Mouse (Mus musculus) ovary, postnatal 10 days (tissue): ENCODE measurements around the gene Arl15.

Experiments
- DNase-seq: peaks from one replicate; pipeline ENCODE4 v3.0.0; 2022; ENCODE audit warnings: low spot score

The Arl15 gene

DNA sequence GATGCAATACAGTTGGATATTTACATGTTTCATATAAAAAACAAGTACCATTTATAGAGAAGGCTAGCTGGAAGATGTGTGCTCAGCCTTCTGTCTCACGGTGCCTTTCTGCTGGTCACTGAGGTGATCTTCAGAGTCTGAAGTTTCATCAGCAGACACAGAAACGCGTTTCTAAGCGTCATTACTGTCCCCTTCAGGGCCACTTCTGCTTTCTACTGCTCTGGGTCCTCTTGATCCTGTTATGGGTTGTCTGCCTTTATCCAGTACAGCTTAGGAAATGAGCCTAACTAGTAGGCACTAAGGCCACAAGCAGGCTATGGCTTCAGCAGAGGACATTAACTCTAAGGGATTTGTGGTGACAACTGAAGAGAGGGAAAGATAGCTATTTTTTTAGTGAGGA is 5.9 kb downstream of the Arl15 start:
- DNase-seq = no peak

DNA sequence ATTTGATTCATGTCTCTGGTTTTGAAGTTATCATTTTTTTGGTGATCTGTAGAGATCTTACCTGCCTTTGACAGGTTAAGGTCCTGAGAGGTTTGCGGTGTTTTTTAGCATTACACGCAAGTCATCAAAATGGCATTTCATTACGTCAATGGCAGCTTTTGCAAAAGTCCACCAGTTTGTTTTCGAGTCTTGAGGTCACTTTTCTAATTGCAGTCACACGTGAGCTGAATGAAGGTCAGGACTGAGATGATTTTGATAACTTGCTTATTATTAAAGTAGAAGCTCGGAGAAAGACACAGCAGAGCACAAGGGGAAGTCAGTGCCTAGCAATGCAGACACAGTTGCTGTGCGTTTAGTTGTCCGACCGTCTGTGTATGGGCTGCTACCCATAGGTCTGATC is 8.3 kb downstream of the Arl15 start:
- no peak for DNase-seq

DNA sequence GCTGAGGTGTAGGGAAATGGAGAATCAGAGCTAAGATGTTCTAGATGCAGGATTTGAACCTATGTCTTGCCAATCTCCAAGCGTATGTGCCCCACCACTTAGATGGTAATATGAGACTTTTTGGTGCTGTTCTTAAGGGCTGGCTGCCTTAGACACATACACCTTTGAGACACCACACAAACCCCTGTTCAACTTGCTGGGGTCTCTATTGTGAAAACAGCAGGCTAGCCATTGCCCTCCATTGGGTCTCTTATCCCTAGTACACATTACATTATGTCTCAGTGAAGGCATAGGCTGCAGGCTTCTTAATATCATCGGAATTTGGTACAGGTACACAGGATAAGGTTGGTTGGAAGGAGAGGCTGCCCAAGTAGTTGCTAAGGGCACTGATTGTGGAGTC is 16.8 kb downstream of the Arl15 start:
- no peak for DNase-seq

DNA sequence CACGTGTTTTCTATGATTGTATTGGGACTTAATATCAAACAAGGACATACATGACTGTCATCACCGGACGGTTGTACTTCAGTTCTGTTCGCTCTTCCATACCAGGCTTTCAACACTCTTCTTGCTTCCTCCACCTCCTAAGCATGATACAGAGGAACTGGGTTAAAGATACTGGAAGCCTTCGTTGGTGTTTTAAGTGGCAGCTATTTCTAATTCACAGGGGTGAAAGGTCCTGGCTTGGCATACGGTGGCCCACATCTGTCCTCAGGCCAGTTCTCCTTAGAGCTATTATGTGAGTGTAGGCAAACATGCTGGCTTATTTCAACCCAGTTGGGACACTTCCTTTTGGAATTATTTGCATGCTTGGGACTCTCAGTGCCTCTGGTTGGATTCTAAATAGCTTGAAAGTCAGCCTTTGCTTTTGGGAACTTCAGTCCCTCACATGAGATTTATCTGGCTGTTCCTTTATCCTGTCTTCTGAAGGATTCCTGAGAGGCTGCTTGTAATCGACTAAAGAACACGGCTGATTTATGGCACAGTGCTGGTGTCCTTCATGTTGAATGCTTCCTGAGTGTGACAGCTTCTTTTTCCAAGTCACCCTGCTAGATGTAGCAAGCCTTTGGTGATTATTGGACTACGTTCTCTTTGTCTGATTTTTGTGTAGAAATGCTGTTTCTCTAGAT is 17.7 kb downstream of the Arl15 start:
- no peak for DNase-seq

DNA sequence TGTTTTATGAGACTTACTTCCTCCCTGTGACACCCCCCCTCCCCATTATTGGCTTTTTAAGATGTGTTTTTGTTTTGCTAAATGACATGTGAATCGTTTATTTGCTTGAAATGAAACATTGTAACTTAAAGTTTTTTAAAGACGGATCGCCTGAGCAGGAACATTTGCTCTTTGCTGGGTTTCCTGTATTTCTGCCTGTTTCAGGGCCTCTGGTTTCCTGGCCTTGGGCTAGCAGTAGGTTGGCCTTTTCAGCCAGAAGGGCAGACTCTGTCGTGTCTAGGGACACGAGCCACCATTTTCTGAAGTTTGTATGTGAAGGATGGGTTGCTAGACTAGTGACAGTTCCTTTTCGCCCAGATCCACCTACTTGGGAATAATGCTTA is 18.3 kb downstream of the Arl15 start:
- no peak for DNase-seq

DNA sequence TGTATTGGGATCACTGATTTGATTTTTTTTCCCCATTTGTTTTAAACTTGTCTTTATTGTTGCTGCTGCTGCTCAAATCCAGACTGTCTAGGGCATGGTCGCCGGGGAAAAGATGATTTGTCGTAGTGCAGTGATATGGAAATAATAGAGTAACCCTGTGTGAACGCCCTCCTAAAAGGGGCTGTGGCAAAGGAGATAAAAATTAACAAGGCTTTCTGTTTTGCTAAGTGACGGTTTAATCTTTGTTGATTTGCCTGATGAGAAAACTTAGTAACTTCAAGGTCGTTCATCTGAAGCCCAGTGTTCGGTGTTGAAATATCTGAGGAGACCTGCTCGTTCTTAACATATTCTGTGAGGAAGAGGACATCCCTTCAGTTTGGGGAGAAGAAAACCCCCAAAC is 19.8 kb downstream of the Arl15 start:
- DNase-seq = no peak

DNA sequence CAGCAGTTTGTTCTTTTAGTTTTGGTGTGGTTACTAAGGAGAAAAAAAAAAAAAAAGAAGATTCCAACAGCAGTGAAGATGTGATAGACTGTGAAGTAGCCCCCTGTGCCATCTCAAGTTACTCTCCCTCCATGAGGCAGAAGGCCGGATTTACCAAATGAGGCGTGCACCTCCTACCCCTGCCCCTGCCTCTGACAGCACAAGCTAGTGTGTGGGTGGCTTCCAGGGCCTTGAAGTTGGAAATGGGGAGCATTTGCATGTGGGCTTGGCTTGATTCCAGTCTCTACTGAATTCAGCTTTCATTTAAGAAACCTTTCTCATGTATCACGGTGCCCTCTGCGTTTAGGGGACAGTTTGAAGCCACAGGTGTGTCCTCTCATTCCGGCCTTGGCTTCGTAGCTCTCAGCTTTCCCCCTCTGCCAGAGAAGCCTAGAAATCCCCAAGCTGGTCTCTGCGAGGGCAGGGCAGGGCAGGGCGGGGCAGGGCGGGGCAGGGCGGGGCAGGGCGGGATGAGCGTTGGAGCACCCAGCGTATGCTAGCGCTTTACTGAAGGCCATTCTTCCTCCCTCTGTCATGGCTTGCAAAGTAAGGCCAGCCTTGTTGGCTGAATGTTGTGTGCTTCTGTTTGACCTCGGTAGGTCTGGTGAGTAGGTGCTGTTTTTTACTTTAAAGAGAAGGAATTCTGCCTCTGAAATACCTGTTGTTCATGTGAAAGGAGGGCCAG is 21.6 kb downstream of the Arl15 start:
- DNase-seq = no peak

DNA sequence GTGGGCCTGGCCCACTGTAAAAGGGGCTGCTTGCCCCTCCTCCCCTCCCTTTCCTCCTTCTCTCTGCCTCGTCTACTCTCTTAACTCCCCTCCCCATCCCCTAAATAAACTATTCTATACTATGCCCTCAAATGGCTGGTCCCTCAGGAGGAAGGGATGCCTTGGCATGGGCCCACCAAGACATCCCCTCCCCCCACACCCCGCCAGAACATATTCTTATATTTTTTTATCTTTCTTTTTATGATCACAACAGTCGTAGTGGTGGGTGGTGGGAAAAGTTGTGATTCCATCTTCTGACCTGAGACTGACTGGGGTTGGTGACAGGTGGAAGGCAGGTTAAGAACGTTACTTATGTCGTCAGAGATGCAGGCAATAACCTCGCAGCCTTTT is 22.1 kb downstream of the Arl15 start:
- no peak for DNase-seq

DNA sequence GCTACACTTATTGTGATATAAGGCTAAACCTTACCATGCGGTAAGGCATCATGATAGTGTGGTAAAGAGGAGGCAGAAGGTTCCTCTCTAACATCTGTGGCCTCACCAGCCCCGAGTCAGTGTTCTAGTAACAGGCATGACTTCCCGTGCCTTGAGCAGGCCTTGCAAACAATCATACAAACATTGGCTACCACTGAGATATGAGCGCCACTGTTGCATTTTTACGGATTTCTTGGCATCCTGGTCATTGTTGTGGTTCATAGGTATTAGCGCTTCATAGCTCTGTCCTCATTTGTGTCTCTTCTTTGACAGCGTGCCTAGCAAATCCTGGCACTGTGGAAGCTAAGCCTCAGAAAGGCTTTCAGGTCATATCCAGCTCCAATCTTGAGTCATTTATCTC is 24.7 kb downstream of the Arl15 start:
- no peak for DNase-seq

DNA sequence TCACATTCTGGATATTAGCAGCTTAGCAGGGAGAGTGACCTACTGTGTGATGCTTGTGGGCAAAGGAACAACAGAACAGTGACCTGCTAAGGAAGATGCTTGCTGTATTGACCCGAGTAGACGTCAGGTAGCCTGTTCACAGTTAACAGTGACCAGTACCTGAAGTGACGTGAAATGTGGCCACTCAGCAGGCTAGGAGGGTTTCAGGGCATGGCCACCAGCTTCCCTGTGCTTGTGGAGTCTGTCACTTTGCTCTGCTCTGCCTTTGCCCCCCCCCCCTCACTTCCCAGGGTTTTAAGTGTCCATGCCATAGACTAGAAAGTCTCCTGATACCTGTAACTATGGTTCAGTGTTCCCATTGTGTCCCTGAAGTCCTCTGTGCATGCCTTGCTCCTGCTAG is 25.9 kb downstream of the Arl15 start:
- no peak for DNase-seq

DNA sequence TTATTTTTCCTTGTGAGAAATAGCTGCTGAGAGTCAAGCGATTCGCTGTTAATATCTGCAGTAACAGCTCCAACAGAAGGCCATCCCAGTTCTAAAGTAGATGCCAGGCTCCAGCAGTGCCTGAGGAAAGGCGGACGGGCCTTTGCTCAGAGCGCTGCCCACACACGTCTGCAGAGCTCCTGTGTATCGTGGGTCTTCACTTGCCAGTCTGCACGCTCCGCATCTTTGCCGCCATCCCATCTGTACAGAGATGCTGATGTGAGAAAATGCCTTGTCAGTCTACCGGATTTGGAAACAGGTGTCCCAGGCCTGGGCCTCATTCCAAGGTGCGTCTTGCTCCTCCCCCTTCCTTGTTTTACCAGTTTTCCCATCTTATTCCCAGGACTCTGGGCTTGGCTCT is 27.6 kb downstream of the Arl15 start:
- DNase-seq = no peak

DNA sequence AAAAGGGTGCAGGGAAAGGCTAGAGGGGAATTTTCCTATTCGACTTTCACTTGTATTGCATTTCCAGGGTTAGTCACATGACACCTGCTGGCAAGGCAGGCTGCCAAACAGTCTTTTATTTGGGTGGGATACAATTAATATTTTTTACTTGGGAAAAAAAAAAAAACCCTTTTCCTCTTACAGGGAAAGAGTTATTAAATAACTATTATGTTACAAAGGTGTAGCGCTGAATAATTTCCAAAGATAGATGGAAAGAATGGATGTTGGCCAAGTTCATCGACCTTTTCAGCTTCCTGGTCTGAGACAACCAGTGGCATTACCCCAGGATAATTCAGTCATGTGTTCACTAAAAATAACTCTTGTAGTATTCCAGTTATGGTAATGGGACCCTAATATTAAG is 29.7 kb downstream of the Arl15 start:
- no peak for DNase-seq

DNA sequence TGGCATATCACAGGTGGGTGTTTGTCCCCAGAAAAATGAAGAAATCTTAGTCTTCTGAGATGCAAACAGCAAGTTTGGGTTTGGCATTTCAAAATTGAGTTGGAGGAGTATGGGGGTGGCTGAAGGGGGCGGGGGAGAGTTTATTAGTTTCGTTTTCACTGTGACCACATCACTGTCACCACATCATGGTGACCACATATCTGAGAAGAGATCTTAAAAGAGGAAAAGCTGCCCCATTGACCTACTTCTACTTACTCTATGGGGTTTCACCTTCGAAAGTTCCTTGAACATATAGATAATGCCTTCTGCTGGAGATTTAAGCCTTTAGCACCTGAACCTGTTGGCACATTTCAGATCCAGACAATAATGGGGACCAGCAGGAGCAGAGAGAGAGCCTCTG is 34.3 kb downstream of the Arl15 start:
- no peak for DNase-seq

DNA sequence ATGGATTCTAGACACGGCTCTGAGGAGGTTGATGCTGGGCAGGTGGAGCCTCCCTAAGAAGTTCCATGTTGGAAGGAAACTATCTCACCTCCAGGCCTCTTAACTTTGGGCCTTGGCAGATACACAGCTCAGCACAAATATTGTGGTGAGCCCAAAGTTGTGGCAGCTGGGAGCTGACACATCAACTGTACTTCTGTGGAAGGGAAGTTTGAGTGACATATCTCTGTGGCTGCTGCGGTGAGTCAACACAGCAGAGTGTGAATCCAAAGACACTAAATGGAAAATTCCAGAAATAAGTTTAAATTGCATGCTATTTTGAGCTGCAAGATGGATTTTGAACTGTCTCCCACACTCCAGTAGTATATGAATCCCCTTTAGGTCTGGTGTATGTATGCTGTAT is 34.8 kb downstream of the Arl15 start:
- DNase-seq = no peak

DNA sequence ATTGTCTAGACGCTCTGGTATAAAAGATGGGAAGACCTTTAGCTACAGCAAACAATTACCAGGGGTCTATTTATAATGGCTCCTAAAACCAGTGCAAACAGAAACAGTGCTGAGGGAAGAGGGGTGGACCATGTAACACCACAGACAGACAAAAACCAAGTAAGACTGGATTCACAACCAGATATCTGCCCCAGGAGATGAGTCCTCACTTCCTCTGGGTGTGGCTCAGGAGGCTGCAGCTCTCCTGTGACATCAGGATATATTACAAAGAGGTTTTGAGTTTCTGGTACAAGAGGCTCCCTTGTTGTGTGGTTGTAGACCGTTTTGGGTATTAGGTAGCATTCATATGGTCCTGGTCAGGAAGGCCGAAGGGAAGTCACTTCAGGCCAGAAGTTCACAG is 36.5 kb downstream of the Arl15 start:
- DNase-seq = no peak

DNA sequence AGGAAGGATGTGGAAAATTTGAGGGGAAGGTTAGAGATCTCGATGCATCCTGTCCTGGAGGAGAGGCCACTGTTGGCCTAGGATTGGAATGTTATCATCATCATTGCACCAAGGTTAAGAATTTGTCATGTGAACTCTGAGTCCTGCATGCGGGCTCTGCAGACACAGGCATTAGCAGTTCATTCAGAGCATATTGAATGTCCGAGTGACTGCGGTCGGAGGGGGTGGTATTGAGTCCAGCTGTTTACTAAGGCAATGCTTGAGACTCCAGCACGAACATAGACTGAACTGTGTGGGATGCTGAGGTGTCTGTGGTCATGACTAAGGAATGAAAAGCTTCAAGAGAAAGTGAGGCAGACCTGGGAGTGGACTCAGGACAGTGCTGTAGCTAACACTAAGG is 38.6 kb downstream of the Arl15 start:
- DNase-seq = no peak

DNA sequence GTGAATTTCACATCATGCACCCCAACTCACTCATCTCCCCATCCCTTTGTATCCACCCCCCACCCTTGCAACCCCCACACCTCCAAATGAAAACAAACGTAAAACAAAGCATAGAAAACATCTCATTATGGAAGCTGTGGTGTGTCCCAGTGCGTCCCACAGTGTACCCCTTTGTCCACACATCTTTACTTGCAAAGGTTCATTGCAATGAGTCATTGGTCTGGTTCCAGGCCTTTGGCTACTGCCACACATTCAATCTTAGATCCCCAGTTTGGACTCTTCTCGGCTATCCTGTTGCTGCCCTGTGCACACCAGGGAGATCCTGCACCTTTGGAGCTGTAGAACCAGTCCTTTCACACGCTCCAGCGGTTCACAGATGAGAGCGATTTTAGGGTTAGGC is 41.6 kb downstream of the Arl15 start:
- no peak for DNase-seq

DNA sequence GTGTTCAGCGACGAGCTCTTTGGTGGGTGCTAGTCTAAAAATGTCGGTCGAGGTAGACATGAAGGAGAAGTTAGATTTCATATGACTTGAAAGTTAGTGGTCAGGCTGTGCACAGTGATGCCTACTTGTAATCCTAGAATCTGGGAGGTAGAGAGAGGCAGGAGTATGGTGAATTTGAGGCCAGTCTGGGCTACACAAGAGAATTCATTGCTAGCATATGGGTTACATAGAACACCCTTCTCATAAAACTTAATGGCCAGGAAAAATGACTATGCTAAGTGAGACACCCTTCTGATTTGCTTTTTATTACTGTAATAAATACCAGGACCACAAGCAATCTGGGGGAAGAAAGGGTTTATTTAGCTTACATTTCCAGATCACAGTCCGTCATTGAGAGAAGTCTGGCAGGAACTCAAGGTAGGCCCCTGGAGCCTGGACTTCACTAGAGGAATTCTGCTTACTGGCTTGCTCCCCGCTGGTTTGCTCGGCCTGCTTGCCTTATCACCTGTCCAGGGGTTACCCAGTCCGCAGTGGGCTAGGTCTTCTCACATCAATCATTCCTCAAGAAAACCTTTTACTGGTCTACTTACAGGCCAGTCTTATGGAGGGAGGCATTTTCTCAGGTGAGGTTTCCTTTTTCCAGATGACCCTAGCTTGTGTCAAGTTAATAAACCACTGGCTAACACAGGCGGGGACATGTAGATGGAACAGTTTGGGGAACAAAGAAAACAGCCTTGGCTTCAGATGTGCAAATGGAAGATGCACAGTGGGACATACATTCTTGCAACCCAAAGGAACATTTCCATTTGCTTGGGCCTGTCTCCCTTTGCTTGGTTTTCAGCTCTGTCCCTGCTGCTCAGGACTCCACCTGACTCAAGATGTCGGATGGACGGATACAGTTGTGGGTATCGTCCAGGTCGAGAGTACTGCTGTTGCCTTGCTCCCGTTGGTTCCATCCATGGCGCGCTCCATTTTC is 44.6 kb downstream of the Arl15 start:
- DNase-seq = no peak

DNA sequence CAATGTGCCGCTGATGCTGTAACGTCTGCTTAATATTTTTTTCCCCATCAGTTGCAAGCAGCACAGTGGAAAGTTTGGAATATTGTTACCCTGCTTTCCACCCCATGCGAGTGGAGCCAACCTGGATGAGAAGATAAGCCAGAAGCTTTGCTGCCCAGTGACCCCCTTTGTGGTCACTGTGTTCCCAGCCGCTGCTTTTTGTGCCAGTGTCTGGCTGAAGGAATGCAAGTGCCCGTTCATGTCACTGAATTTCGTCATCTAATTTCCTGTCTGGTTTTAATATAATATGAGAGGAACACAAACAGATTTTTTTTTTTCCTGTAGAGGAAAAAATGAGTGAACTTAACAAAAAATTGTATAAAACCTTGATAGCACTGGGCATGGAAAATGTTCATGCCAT is 46.1 kb downstream of the Arl15 start:
- no peak for DNase-seq

DNA sequence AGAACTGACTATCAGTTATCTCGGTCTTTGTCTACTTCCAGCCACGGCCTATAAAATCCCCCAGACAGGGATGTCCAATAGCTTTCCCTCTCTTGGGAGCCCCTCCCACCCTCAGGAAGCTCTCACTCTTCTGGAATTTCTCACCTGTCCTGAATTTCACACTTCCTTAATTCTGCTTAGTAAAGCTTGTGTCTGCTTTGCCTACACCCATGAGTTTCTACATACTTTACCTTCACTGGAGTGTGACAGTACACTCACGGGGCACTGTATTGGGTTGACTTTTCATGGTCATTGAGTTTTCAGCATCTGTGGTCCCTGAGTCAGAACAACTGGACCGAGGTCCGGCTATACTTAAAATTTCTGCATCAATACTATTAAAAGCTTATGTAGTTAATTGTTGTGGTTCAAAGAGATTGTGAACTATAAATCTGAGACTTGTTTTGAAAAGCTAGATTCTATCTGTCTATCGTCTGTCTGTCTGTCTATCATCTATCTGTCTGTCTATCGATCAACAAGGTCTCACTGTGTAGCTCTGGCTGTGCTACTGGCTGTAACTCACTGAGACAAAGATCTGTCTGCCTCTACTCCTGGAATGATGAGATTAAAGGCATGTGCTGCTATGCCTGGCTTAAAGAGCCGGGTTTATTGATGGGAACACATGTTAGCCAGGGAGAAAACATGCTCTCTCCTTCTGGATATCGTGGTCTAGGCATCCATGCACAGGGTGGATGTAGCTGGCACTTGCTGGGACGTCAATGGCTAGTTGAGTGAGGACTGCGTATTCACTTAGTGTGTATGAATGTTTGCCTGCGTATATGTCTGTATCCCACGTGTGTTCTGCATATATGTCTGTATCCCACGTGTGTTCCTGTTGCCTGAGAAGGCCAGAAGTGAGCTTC is 48.4 kb downstream of the Arl15 start:
- no peak for DNase-seq

DNA sequence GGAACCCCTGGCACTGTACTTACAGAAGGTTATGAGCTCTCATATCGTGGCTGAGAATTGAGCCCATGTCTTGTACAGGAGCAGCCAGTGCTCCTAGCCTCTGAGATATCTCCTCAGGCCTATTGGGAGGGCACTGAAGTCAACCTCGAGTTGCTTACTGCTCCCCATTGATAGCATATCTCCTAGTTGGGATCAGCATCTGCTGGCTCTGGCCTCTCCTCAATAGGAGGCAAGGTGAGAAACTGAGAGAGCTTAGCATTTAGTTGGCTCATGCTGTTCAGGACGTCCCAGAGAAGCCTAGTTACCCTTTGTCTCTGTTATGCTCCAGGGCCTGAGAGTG is 49.0 kb downstream of the Arl15 start:
- DNase-seq = no peak

DNA sequence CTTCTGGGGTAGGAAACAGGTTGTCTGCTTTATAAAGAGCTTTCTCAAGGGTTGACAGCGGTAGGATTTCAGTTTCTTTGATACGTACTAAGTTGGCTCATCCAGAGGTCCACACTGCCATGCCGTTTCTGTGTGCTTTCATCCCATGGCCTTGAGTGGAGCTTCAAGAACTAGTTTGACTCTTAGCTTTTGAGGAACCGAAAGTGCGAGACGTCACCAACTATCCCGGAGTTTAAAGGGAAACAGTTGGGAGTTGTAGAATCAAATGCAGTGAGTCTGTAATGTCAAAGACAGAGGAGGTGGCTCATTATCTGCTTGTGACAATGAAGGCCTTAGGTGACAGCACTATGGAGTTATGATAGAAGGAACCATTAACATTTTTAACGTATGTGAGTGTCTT is 49.6 kb downstream of the Arl15 start:
- no peak for DNase-seq
